Mouse (Mus musculus): Measurements from ENCODE around the gene Gm12355.
"Not testable (repeated sequence)": the region's sequence is repeated elsewhere in the genome, so short reads cannot be mapped to it uniquely, and the experiment has no call there.

The Gm12355 gene

GRCm38 (mm10) chr11:98625611-98626410, at the start of gene Gm12355, which contains the start of gene Gsdma3:
Gene Gm12355, minus strand, starts transcription at chr11:98625661.
Gene Gsdma3, plus strand, starts transcription at chr11:98626360.
- no peak for DNase-seq (ENCODE audit: low spot score in 2 of 2)

GRCm38 (mm10) chr11:98673136-98673535, 47.7 kb upstream of the Gm12355 start:
- not testable (repeated sequence) for DNase-seq (ENCODE audit: low spot score in 2 of 2)

- no peak for DNase-seq (ENCODE audit: low spot score in 2 of 2)
Observed at GRCm38 (mm10) chr11:98672482-98672881, 47.0 kb upstream of the Gm12355 start.

GRCm38 (mm10) chr11:98671857-98672256, 46.4 kb upstream of the Gm12355 start:
- DNase-seq (ENCODE audit: low spot score in 2 of 2): no peak

- no peak for DNase-seq (ENCODE audit: low spot score in 2 of 2)
Observed at GRCm38 (mm10) chr11:98671284-98671815, 45.9 kb upstream of the Gm12355 start.

- DNase-seq (ENCODE audit: low spot score in 2 of 2): no peak
Observed at GRCm38 (mm10) chr11:98668984-98669383, 43.5 kb upstream of the Gm12355 start.

- DNase-seq (ENCODE audit: low spot score in 2 of 2): no peak
Observed at GRCm38 (mm10) chr11:98664091-98664490, 38.6 kb upstream of the Gm12355 start, which contains the start of gene Gsdma. Gene Gsdma, plus strand, starts transcription at chr11:98664351.

GRCm38 (mm10) chr11:98660517-98660916, 35.1 kb upstream of the Gm12355 start:
- DNase-seq (ENCODE audit: low spot score in 2 of 2): peak; percentile 28 to 32

GRCm38 (mm10) chr11:98655076-98655475, 29.6 kb upstream of the Gm12355 start:
- not testable (repeated sequence) for DNase-seq (ENCODE audit: low spot score in 2 of 2)

GRCm38 (mm10) chr11:98646459-98646858, 21.0 kb upstream of the Gm12355 start, which contains the start of gene Gsdma2:
Gene Gsdma2, plus strand, starts transcription at chr11:98646759.
- DNase-seq (ENCODE audit: low spot score in 2 of 2): no peak

GRCm38 (mm10) chr11:98645946-98646345, 20.5 kb upstream of the Gm12355 start:
- no peak for DNase-seq (ENCODE audit: low spot score in 2 of 2)

GRCm38 (mm10) chr11:98644757-98645156, 19.3 kb upstream of the Gm12355 start:
- no peak for DNase-seq (ENCODE audit: low spot score in 2 of 2)

- no peak for DNase-seq (ENCODE audit: low spot score in 2 of 2)
Observed at GRCm38 (mm10) chr11:98640091-98640490, 14.6 kb upstream of the Gm12355 start.

- no peak for DNase-seq (ENCODE audit: low spot score in 2 of 2)
Observed at GRCm38 (mm10) chr11:98637501-98637900, 12.0 kb upstream of the Gm12355 start.

- not testable (repeated sequence) for DNase-seq (ENCODE audit: low spot score in 2 of 2)
Observed at GRCm38 (mm10) chr11:98635312-98635970, 10.0 kb upstream of the Gm12355 start.

GRCm38 (mm10) chr11:98630646-98631045, 5.2 kb upstream of the Gm12355 start:
- DNase-seq (ENCODE audit: low spot score in 2 of 2): no peak

GRCm38 (mm10) chr11:98628706-98629105, 3.2 kb upstream of the Gm12355 start:
- no peak for DNase-seq (ENCODE audit: low spot score in 2 of 2)

GRCm38 (mm10) chr11:98624381-98624780, 1.1 kb downstream of the Gm12355 start:
- DNase-seq (ENCODE audit: low spot score in 2 of 2): not testable (repeated sequence)

- not testable (repeated sequence) for DNase-seq (ENCODE audit: low spot score in 2 of 2)
Observed at GRCm38 (mm10) chr11:98623981-98624380, 1.5 kb downstream of the Gm12355 start.

GRCm38 (mm10) chr11:98620791-98621190, 4.7 kb downstream of the Gm12355 start:
- DNase-seq (ENCODE audit: low spot score in 2 of 2): no peak

- DNase-seq (ENCODE audit: low spot score in 2 of 2): peak in 1 of 2 experiments; percentile 20
Observed at GRCm38 (mm10) chr11:98606763-98607162, 18.7 kb downstream of the Gm12355 start.

- not testable (repeated sequence) for DNase-seq (ENCODE audit: low spot score in 2 of 2)
Observed at GRCm38 (mm10) chr11:98604911-98605310, 20.6 kb downstream of the Gm12355 start.
